Mouse (Mus musculus): ENCODE data around the gene Eif4a1. TPM values are rescaled to one million over a fixed set of nuclear protein-coding genes. Genes with fewer than 3 reads are reported as not detected.

Gene Eif4a1
- polyA plus RNA-seq, 1 experiment from 2014 or later, result 781 TPM

GRCm38 (mm10) chr11:69679144-69679543 lies 6.9 kb upstream of the Eif4a1 start:
- Histone ChIP-seq H3K27ac (ENCODE audit: low read depth, low read length) (no peak overlapping the region), H3K27me3 (ENCODE audit: control insufficient read depth, insufficient read depth, low read length) (no peaks in the 10 kb centered on the region), H3K4me2 (ENCODE audit: low read depth) (no peak overlapping the region), H3K4me1 (ENCODE audit: control insufficient read depth, insufficient read depth, low read length) (peaks cover 10% of the 10 kb centered on the region), H3K4me3 (ENCODE audit: low read depth, low read length) (no peak overlapping the region), H3K9ac (ENCODE audit: low read length) (no peak overlapping the region), H3K36me3 (ENCODE audit: control insufficient read depth, insufficient read depth, low read length) (peaks cover 6% of the 10 kb centered on the region), H3K9me3 (ENCODE audit: control insufficient read depth, low read length) (no peaks in the 10 kb centered on the region)
- no peak for DNase-seq (ENCODE audit: low spot score)
- ATAC-seq (ENCODE audit: insufficient read depth, low FRiP score, low TSS enrichment), result no peak
- WGBS, result 100% methylated on average over 2 of the region's 2 CpGs

GRCm38 (mm10) chr11:69671726-69672124 lies 498 bp downstream of the Eif4a1 start:
- Histone ChIP-seq H3K4me2 (ENCODE audit: low read depth) (peak overlapping the region; percentile 86), H3K4me1 (ENCODE audit: control insufficient read depth, insufficient read depth, low read length) (peaks cover 16% of the 10 kb centered on the region), H3K9ac (ENCODE audit: low read length) (peak overlapping the region; percentile 99), H3K27ac (ENCODE audit: low read depth, low read length) (peak overlapping the region; percentile 96), H3K9me3 (ENCODE audit: control insufficient read depth, low read length) (no peaks in the 10 kb centered on the region), H3K4me3 (ENCODE audit: low read depth, low read length) (peak overlapping the region; percentile 97), H3K27me3 (ENCODE audit: control insufficient read depth, insufficient read depth, low read length) (no peaks in the 10 kb centered on the region), H3K36me3 (ENCODE audit: control insufficient read depth, insufficient read depth, low read length) (peaks cover 29% of the 10 kb centered on the region)
- ATAC-seq (ENCODE audit: insufficient read depth, low FRiP score, low TSS enrichment), result 0 out of 2 replicates have a peak, but pooled peaks have one; percentile 17
- DNase-seq (ENCODE audit: low spot score), result no peak
- WGBS, result under 1% methylated on average over 41 of the region's 43 CpGs

- no peaks in the 10 kb centered on the region for H3K27me3 ChIP-seq (ENCODE audit: control insufficient read depth, insufficient read depth, low read length)
- DNase-seq (ENCODE audit: low spot score), result peak; percentile 95
- 1% methylated on average over 56 of the region's 61 CpGs for WGBS
- no peaks in the 10 kb centered on the region for H3K9me3 ChIP-seq (ENCODE audit: control insufficient read depth, low read length)
- H3K9ac ChIP-seq (ENCODE audit: low read length), result peak overlapping the region; percentile 99
- peaks cover 16% of the 10 kb centered on the region for H3K4me1 ChIP-seq (ENCODE audit: control insufficient read depth, insufficient read depth, low read length)
- H3K27ac ChIP-seq (ENCODE audit: low read depth, low read length), result peak overlapping the region; percentile 96
- peak overlapping the region; percentile 97 for H3K4me3 ChIP-seq (ENCODE audit: low read depth, low read length)
- peak; percentile 48 for ATAC-seq (ENCODE audit: insufficient read depth, low FRiP score, low TSS enrichment)
- peaks cover 29% of the 10 kb centered on the region for H3K36me3 ChIP-seq (ENCODE audit: control insufficient read depth, insufficient read depth, low read length)
- H3K4me2 ChIP-seq (ENCODE audit: low read depth), result peak overlapping the region; percentile 86
Measured at GRCm38 (mm10) chr11:69670786-69671725, 1.2 kb downstream of the Eif4a1 start.

- H3K36me3 ChIP-seq (ENCODE audit: control insufficient read depth, insufficient read depth, low read length), result peaks cover 33% of the 10 kb centered on the region
- WGBS, result 90% methylated on average over 3 of the region's 3 CpGs
- H3K4me2 ChIP-seq (ENCODE audit: low read depth), result no peak overlapping the region
- no peaks in the 10 kb centered on the region for H3K9me3 ChIP-seq (ENCODE audit: control insufficient read depth, low read length)
- no peak for DNase-seq (ENCODE audit: low spot score)
- no peak overlapping the region for H3K27ac ChIP-seq (ENCODE audit: low read depth, low read length)
- ATAC-seq (ENCODE audit: insufficient read depth, low FRiP score, low TSS enrichment), result no peak
- no peak overlapping the region for H3K9ac ChIP-seq (ENCODE audit: low read length)
- no peak overlapping the region for H3K4me3 ChIP-seq (ENCODE audit: low read depth, low read length)
- peaks cover 17% of the 10 kb centered on the region for H3K4me1 ChIP-seq (ENCODE audit: control insufficient read depth, insufficient read depth, low read length)
- no peaks in the 10 kb centered on the region for H3K27me3 ChIP-seq (ENCODE audit: control insufficient read depth, insufficient read depth, low read length)
Measured at GRCm38 (mm10) chr11:69666665-69667005, 5.6 kb downstream of the Eif4a1 start.

GRCm38 (mm10) chr11:69665961-69666664 lies 6.1 kb downstream of the Eif4a1 start, which contains the start of gene Cd68:
Cd68 (minus strand) TSS chr11:69666153.
- DNase-seq (ENCODE audit: low spot score) (no peak), ATAC-seq (ENCODE audit: insufficient read depth, low FRiP score, low TSS enrichment) (no peak)
- H3K27ac ChIP-seq (ENCODE audit: low read depth, low read length), result no peak within 1 kb of the TSS
- no peak within 1 kb of the TSS for H3K4me3 ChIP-seq (ENCODE audit: low read depth, low read length)
- no peak within 1 kb of the TSS for H3K9ac ChIP-seq (ENCODE audit: low read length)
- peaks cover 20% of the 10 kb centered on the region for H3K4me1 ChIP-seq (ENCODE audit: control insufficient read depth, insufficient read depth, low read length)
- H3K27me3 ChIP-seq (ENCODE audit: control insufficient read depth, insufficient read depth, low read length), result no peaks in the 10 kb centered on the region
- peaks cover 33% of the 10 kb centered on the region for H3K36me3 ChIP-seq (ENCODE audit: control insufficient read depth, insufficient read depth, low read length)
- no peak within 1 kb of the TSS for H3K4me2 ChIP-seq (ENCODE audit: low read depth)
- H3K9me3 ChIP-seq (ENCODE audit: control insufficient read depth, low read length), result no peaks in the 10 kb centered on the region
- WGBS, result 39% methylated on average over 7 of the region's 7 CpGs

- Histone ChIP-seq H3K9me3 (ENCODE audit: control insufficient read depth, low read length) (no peaks in the 10 kb centered on the region), H3K4me3 (ENCODE audit: low read depth, low read length) (no peak overlapping the region), H3K4me2 (ENCODE audit: low read depth) (no peak overlapping the region), H3K27ac (ENCODE audit: low read depth, low read length) (no peak overlapping the region), H3K27me3 (ENCODE audit: control insufficient read depth, insufficient read depth, low read length) (no peaks in the 10 kb centered on the region), H3K36me3 (ENCODE audit: control insufficient read depth, insufficient read depth, low read length) (peaks cover 31% of the 10 kb centered on the region), H3K9ac (ENCODE audit: low read length) (no peak overlapping the region), H3K4me1 (ENCODE audit: control insufficient read depth, insufficient read depth, low read length) (peaks cover 19% of the 10 kb centered on the region)
- 82% methylated on average over 9 of the region's 9 CpGs for WGBS
- ATAC-seq (ENCODE audit: insufficient read depth, low FRiP score, low TSS enrichment) (no peak), DNase-seq (ENCODE audit: low spot score) (no peak)
Measured at GRCm38 (mm10) chr11:69665457-69665960, 6.7 kb downstream of the Eif4a1 start.

GRCm38 (mm10) chr11:69664841-69665240 lies 7.4 kb downstream of the Eif4a1 start:
- Histone ChIP-seq H3K36me3 (ENCODE audit: control insufficient read depth, insufficient read depth, low read length) (peaks cover 30% of the 10 kb centered on the region), H3K4me2 (ENCODE audit: low read depth) (no peak overlapping the region), H3K27me3 (ENCODE audit: control insufficient read depth, insufficient read depth, low read length) (no peaks in the 10 kb centered on the region), H3K9me3 (ENCODE audit: control insufficient read depth, low read length) (no peaks in the 10 kb centered on the region), H3K27ac (ENCODE audit: low read depth, low read length) (no peak overlapping the region), H3K4me1 (ENCODE audit: control insufficient read depth, insufficient read depth, low read length) (peaks cover 13% of the 10 kb centered on the region), H3K9ac (ENCODE audit: low read length) (no peak overlapping the region), H3K4me3 (ENCODE audit: low read depth, low read length) (no peak overlapping the region)
- DNase-seq (ENCODE audit: low spot score) (no peak), ATAC-seq (ENCODE audit: insufficient read depth, low FRiP score, low TSS enrichment) (no peak)
- WGBS, result 95% methylated on average over 7 of the region's 7 CpGs

GRCm38 (mm10) chr11:69663795-69664194 lies 8.4 kb downstream of the Eif4a1 start:
- H3K36me3 ChIP-seq (ENCODE audit: control insufficient read depth, insufficient read depth, low read length), result peaks cover 21% of the 10 kb centered on the region
- DNase-seq (ENCODE audit: low spot score) (no peak), ATAC-seq (ENCODE audit: insufficient read depth, low FRiP score, low TSS enrichment) (no peak)
- no peak overlapping the region for H3K9ac ChIP-seq (ENCODE audit: low read length)
- H3K27me3 ChIP-seq (ENCODE audit: control insufficient read depth, insufficient read depth, low read length), result no peaks in the 10 kb centered on the region
- WGBS, result 84% methylated on average over 6 of the region's 6 CpGs
- no peaks in the 10 kb centered on the region for H3K9me3 ChIP-seq (ENCODE audit: control insufficient read depth, low read length)
- no peak overlapping the region for H3K4me3 ChIP-seq (ENCODE audit: low read depth, low read length)
- H3K4me1 ChIP-seq (ENCODE audit: control insufficient read depth, insufficient read depth, low read length), result peaks cover 8% of the 10 kb centered on the region; the same call in 1 of the 2 replicates
- H3K27ac ChIP-seq (ENCODE audit: low read depth, low read length), result no peak overlapping the region
- H3K4me2 ChIP-seq (ENCODE audit: low read depth), result no peak overlapping the region

Measured in neural tube, embryonic 11.5 days (tissue).